Mouse (Mus musculus): ENCODE data around the gene Irf6.

The Irf6 gene

DNA sequence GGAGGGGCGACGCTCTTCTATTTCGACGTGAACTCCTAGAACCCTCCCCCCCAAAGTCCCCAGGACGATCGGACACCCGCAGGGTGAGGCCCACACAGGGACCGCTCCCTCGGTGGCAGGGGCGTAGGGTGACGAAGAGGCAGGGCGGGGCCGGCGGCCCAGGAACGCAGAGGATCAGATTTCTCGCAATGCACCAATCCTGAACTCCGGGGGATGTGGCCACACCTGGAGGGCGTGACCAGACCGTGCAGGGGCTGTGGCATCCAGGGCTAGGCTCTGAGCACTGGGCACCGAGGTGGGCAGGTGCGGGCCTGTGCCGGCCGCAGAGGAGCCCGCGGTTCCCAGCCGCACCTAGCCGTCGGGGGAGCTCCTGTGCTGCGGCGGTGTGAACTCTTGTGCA is at the start of gene Irf6:
Gene Irf6 (plus strand): TSS at position 240 of the 400 bp plus-strand sequence.
- DNase-seq (ENCODE audit: low spot score in 2 of 2) = peak; percentile 69 to 74

- DNase-seq (ENCODE audit: low spot score in 2 of 2) = no peak
These were observed 40.8 kb upstream of the Irf6 start for GRCm38 (mm10) chr1:193112093-193112492.

DNA sequence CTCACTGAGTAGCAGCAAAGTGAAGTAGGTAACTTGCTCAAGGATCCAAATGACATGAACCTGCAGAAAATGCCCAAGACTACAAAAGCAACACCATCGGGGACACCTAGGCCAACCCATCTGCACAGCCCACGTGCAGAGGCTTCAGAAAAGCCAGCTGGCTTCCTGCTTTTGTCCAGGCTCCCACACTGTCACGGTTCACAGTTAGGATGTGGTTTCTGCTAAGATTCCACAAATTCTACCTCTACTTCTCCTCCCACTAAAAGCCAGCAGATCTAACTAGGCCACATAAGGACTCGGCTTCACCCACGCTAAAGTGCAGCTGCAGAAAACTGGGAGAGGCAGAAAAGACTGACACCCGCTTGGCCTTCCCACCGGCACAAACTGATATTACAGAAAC is 30.1 kb upstream of the Irf6 start:
- no peak for DNase-seq (ENCODE audit: low spot score in 2 of 2)

GRCm38 (mm10) chr1:193123290-193123689 is 29.6 kb upstream of the Irf6 start:
- DNase-seq (ENCODE audit: low spot score in 2 of 2) = no peak

GRCm38 (mm10) chr1:193125835-193126234 is 27.1 kb upstream of the Irf6 start:
- no peak for DNase-seq (ENCODE audit: low spot score in 2 of 2)

GRCm38 (mm10) chr1:193128055-193128454 is 24.9 kb upstream of the Irf6 start:
- no peak for DNase-seq (ENCODE audit: low spot score in 2 of 2)

DNA sequence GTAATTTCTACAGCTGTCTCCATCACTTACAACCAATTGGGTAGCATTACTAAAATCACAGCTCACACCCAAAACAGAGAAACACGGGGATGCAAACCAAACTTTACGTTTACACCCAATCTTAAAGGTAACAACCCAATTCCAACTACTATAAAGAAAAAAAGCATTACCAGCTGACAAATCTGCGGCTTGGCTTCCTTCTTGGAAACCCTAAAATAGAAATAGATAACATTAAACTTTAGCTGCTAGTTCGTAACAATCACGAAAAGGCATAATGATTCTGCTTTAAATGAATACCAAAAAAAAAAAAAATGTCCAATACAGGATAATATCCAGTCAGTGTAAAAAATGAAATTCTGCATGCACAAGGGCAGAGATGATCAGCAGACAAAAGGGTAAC is 23.6 kb upstream of the Irf6 start:
- no peak for DNase-seq (ENCODE audit: low spot score in 2 of 2)

DNA sequence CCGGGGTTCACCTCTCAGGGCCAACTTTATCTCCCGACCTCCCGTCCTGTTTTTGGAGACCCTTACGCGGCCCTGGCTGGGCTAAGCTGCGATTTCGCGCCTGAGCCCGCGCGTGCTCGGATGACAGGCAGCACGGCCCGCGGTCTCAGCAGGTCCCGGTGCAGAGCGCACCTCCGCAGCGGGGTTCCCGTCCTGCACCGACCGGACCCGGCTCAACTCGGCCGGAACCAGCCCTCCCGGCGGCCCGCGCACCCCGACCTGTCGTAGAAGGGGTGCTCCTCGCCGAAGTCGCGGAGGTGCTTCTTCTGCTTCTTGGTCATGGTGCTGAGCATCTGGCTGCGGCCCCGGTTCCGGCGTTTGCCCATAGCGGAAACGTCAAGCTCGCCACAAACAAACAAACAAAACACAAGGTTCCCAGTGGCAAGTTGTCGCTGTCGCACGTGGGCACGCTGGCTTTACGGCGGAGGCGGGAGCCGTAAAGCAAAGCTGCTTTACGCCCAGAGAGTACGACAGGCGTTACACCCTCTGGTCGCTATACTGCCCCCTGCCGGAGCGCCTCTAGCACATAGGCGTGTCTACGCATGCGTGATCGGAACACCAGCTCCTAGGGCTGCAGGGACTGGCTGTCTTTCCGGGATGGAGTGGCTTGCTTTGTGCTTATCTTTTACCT is 23.0 kb upstream of the Irf6 start, which contains the start of gene Diexf:
Gene Diexf (minus strand): TSS at position 487 of the 670 bp plus-strand sequence.
- peak; percentile 93 to 98 for DNase-seq (ENCODE audit: low spot score in 2 of 2)

DNA sequence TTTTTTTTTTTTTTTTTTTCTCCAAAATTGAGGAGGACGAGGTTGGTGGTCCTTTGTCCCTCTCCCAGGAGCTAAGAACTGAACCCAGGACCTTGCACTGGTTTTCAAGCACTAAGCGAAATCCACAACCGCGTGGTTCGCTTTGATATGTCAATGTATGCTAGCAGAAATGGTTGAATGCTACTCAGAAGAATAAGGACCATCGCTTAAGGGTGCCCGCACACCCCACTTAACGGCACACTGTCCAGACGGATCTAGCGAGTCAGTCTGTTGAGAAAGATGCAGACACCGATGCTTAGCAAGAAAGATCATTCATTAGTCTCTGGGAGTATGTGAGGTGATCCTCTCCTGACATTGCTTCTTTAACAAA is 22.5 kb upstream of the Irf6 start:
- no peak for DNase-seq (ENCODE audit: low spot score in 2 of 2)

- no peak for DNase-seq (ENCODE audit: low spot score in 2 of 2)
These were observed 22.1 kb upstream of the Irf6 start for GRCm38 (mm10) chr1:193130839-193131238.

GRCm38 (mm10) chr1:193131311-193131948 is 21.5 kb upstream of the Irf6 start:
- DNase-seq (ENCODE audit: low spot score in 2 of 2) = no peak

- DNase-seq (ENCODE audit: low spot score in 2 of 2) = no peak
These were observed 20.5 kb upstream of the Irf6 start for GRCm38 (mm10) chr1:193132385-193132784.

GRCm38 (mm10) chr1:193133726-193134125 is 19.2 kb upstream of the Irf6 start:
- DNase-seq (ENCODE audit: low spot score in 2 of 2) = no peak

GRCm38 (mm10) chr1:193138087-193138486 is 14.8 kb upstream of the Irf6 start:
- DNase-seq (ENCODE audit: low spot score in 2 of 2) = no peak

DNA sequence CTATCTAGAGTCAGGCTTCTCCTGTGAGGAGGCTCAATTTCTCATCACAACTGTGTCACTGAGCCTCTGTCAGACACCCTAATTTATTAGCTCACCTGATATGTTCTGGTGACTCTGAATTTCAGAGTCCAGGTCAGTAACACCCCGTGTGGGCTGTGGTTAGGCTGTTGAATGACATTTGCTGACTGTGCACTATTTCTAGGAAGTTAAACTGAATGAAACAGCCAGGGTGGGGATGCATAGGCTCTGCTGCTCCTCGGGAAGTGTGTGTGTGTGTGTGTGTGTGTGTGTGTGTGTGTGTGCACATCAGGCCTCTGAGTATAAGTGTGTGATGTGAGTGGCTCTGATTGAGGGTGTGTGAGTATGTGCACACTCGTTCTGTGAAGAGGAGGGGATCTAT is 14.2 kb upstream of the Irf6 start:
- no peak for DNase-seq (ENCODE audit: low spot score in 2 of 2)

DNA sequence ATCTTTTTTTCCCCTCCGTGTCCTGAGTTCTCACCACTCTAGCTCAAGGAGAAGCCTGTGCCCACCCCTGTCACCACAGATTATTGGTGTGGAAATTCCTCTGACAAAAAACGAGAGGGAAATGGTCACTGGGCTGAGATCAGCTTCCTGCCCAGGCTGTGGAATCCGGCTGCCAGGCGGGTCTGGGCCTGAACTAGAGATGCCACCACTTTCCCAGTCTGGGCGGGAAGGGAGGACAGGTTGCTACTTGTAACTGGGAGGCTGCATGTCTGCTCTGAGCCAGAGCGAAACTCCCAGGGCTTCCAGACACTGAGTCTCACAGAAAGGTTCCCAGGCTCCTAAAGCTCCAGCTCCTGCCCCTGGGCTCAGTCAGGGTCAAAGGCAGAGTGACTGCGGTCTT is 11.8 kb upstream of the Irf6 start:
- peak in 1 of 2 experiments; percentile 64 for DNase-seq (ENCODE audit: low spot score in 2 of 2)

DNA sequence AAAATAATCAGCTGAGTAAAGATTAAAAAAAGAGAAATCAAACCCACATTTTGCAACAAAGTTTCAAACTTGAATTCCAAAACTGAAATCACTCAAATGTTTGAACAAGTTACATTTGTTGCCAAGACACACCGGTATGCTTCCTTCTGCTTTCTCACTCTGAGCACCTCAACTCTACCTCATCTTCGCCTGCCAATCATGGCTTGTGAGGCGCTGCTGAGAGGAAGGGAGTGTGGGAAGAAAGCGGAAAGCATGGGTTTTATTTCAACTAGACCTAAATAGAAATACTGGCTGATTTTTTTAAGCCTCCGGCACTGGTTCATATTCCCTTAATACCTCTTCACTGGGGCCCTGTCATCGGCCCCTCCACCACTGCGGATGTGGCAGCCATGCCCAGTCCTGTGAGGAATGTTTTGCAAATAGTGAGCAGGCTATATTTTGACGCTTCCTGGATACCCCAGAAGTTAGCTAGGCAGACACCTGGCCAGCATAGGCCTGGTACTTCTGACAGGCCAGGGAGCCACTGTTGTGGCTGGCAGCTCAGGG is 10.3 kb upstream of the Irf6 start:
- DNase-seq (ENCODE audit: low spot score in 2 of 2) = no peak

- DNase-seq (ENCODE audit: low spot score in 2 of 2) = no peak
These were observed 8.4 kb upstream of the Irf6 start for GRCm38 (mm10) chr1:193144516-193144915.

DNA sequence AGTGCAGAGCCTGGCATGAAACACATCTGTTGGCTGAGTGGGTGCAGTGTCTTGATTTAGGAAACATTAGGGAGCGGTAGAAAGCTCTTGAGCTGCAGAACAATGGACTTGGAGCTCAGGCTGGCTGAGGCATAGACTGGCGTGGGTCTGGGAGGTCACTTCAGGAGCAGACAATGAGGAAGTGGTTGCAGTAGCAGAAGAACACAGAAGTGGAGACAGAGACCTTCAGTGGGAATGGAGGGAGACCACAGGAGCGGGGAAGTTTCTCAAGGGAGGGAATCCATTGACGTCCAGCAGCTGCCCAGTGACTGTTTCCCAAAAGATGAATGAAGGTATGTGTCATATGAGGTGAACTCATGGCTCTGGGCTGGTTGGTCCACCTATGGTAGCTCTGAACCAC is 7.8 kb upstream of the Irf6 start:
- no peak for DNase-seq (ENCODE audit: low spot score in 2 of 2)

- DNase-seq (ENCODE audit: low spot score in 2 of 2) = no peak
These were observed 6.5 kb upstream of the Irf6 start for GRCm38 (mm10) chr1:193146416-193146815.

- DNase-seq (ENCODE audit: low spot score in 2 of 2) = no peak
These were observed 3.7 kb upstream of the Irf6 start for GRCm38 (mm10) chr1:193149231-193149630.

DNA sequence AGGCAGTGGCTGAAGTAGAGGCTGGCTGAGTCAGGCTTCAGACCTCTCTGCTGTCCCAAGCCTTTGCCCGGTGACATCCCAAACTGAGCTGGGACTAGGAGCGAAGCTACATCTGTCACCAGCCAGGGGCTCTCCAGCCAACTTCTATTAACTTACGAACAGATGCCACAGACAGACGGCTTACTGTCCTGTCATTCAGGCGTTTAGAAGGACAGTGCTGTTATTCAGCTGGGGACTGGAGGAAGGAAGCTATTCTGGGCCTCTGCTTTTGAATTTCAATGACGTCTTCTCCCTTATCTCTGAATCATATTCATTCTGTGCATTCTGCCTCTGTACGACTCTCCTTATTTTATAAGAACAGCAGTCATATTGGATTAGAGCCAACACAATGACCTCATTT is 1.8 kb upstream of the Irf6 start:
- DNase-seq (ENCODE audit: low spot score in 2 of 2) = no peak

- DNase-seq (ENCODE audit: low spot score in 2 of 2) = no peak
These were observed 650 bp downstream of the Irf6 start for GRCm38 (mm10) chr1:193153561-193153960.

Data from urinary bladder, postnatal 4 days (tissue).